ENCODE assay signal across 25 mouse cellular contexts in the genomic region with DNA sequence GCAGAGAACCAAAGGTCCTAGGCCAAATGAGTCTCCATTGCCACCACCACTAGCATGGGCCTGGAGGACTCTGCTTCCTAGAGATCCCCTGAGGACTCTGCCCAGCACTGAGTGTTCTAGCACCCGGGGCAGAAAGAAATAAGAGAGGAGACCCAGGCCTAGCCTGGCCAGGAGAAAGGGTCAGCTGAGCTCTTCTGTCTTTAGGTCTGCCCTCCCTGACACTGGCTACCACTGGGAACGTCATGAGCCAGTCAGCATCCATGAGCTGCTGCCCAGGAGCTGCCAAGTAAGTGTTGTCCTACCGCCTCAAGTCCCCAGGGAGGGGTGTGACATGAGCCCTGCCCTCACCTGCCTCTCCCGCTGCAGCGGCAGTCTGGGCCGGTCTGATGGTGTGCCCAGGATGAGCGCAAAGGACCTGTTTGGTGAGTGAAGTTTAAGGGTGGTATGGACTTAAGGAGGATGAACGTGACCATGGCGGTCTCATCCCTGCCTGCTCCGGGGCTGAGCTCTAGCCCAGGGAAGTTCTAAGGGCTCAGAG. TPM values are rescaled to one million over a fixed set of nuclear protein-coding genes. Genes with fewer than 3 reads are reported as not detected.
A peak's percentile ranks its signal among the peaks of the same experiment; 100 is the strongest.
DNase-seq lines count a peak whose midpoint lies in the region; ATAC-seq lines count a peak whose summit lies in the region.
"Had no signal": no experiment of that assay in that cellular context is flagged by ENCODE, and none has a peak within 500 bp of the region (broad histone marks: within the 10 kb centered on the region; RNA-seq: fewer than 3 reads in every experiment).

No protein-coding gene starts in this region.

- no peak overlapping the region for H3K4me3 ChIP-seq in liver, embryonic 15.5 days (replicated peaks)
- no peak overlapping the region for H3K4me3 ChIP-seq in liver, embryonic 12.5 days
- H3K4me3 ChIP-seq in midbrain, embryonic 11.5 days (ENCODE audit: low read depth, low read length), result no peak overlapping the region
- no peak overlapping the region for H3K4me3 ChIP-seq in midbrain, embryonic 13.5 days (replicated peaks)
- H3K4me3 ChIP-seq: embryonic facial prominence, embryonic 12.5 days; erythroblast, embryonic 14.5 days; forebrain, embryonic 13.5 days; limb, embryonic 13.5 days had no signal

- H3K27me3 ChIP-seq in liver, embryonic 15.5 days, result peaks cover 14% of the 10 kb centered on the region; the same call in 1 of the 2 replicates
- peaks cover 37% of the 10 kb centered on the region for H3K27me3 ChIP-seq in liver, embryonic 12.5 days (replicated peaks)
- peaks cover 3% of the 10 kb centered on the region; the same call in 1 of the 2 replicates for H3K27me3 ChIP-seq in midbrain, embryonic 11.5 days (ENCODE audit: control insufficient read depth, insufficient read depth, low read length)
- H3K27me3 ChIP-seq in midbrain, embryonic 13.5 days, result peaks cover 30% of the 10 kb centered on the region

- no peak for ATAC-seq in liver, embryonic 15.5 days (ENCODE audit: insufficient read depth)
- ATAC-seq in liver, embryonic 12.5 days, result no peak
- ATAC-seq in midbrain, embryonic 11.5 days (ENCODE audit: low FRiP score), result no peak
- no peak for ATAC-seq in midbrain, embryonic 13.5 days
- ATAC-seq: forebrain, embryonic 13.5 days; hindbrain, postnatal 0 days had no signal

- H3K9ac ChIP-seq in liver, embryonic 15.5 days, result no peak overlapping the region; the same call in 1 of the 2 replicates
- no peak overlapping the region for H3K9ac ChIP-seq in liver, embryonic 12.5 days
- H3K9ac ChIP-seq in midbrain, embryonic 11.5 days (ENCODE audit: low read length), result no peak overlapping the region
- no peak overlapping the region for H3K9ac ChIP-seq in midbrain, embryonic 13.5 days (replicated peaks)
- H3K9ac ChIP-seq: embryonic facial prominence, embryonic 12.5 days; forebrain, embryonic 13.5 days; limb, embryonic 13.5 days; lung, embryonic 14.5 days had no signal

- no peaks in the 10 kb centered on the region for H3K36me3 ChIP-seq in liver, embryonic 15.5 days (replicated peaks)
- no peaks in the 10 kb centered on the region for H3K36me3 ChIP-seq in liver, embryonic 12.5 days
- no peaks in the 10 kb centered on the region for H3K36me3 ChIP-seq in midbrain, embryonic 11.5 days (ENCODE audit: control insufficient read depth, insufficient read depth, low read length)
- no peaks in the 10 kb centered on the region for H3K36me3 ChIP-seq in midbrain, embryonic 13.5 days
- H3K36me3 ChIP-seq: embryonic facial prominence, embryonic 12.5 days; limb, embryonic 13.5 days had no signal

- H3K4me2 ChIP-seq in liver, embryonic 15.5 days, result no peak overlapping the region
- H3K4me2 ChIP-seq in liver, embryonic 12.5 days, result no peak overlapping the region
- H3K4me2 ChIP-seq in midbrain, embryonic 11.5 days, result no peak overlapping the region
- no peak overlapping the region for H3K4me2 ChIP-seq in midbrain, embryonic 13.5 days (replicated peaks)
- H3K4me2 ChIP-seq: embryonic facial prominence, embryonic 12.5 days; forebrain, embryonic 13.5 days; limb, embryonic 13.5 days; lung, embryonic 14.5 days had no signal

- peak; percentile 86 for DNase-seq in heart, adult 11 months
- DNase-seq in heart, postnatal 14 days, result no peak
- DNase-seq in midbrain, embryonic 11.5 days (ENCODE audit: low spot score, missing footprints), result peak; percentile 69
- no peak for DNase-seq in thymus, postnatal 0 days (ENCODE audit: low spot score)
- DNase-seq: adrenal gland, postnatal 10 days; cerebellum, adult 18-20 months; cerebellum, postnatal 14 days; gastrocnemius, postnatal 36 days; kidney, adult 9 months; kidney, postnatal 36 days; layer of hippocampus, postnatal 36 days; lung, embryonic 14.5 days; midbrain, embryonic 14.5 days; thymus, adult 18-20 months; thymus, postnatal 4 days had no signal

- intact Hi-C loops in heart, postnatal 14 days (cut with DNase I), result no loop called here

- H3K27ac ChIP-seq in liver, embryonic 15.5 days (replicated peaks), result peak overlapping the region; percentile 81; the same call in 1 of the 2 replicates
- H3K27ac ChIP-seq in liver, embryonic 12.5 days, result no peak overlapping the region
- no peak overlapping the region for H3K27ac ChIP-seq in midbrain, embryonic 11.5 days (ENCODE audit: low read depth, low read length)
- no peak overlapping the region for H3K27ac ChIP-seq in midbrain, embryonic 13.5 days
- H3K27ac ChIP-seq: embryonic facial prominence, embryonic 12.5 days; forebrain, embryonic 13.5 days; hindbrain, postnatal 0 days; limb, embryonic 13.5 days had no signal

- 73% methylated on average over 10 of the region's 10 CpGs for WGBS in liver, embryonic 15.5 days (ENCODE audit: insufficient replicate concordance)
- 73% methylated on average over 10 of the region's 10 CpGs for WGBS in liver, embryonic 12.5 days (ENCODE audit: insufficient replicate concordance)
- 72% methylated on average over 10 of the region's 10 CpGs for WGBS in midbrain, embryonic 11.5 days
- WGBS in midbrain, embryonic 13.5 days, result 83% methylated on average over 10 of the region's 10 CpGs

- no peaks in the 10 kb centered on the region for H3K9me3 ChIP-seq in liver, embryonic 15.5 days (replicated peaks)
- H3K9me3 ChIP-seq in liver, embryonic 12.5 days (replicated peaks), result no peaks in the 10 kb centered on the region
- H3K9me3 ChIP-seq in midbrain, embryonic 11.5 days (ENCODE audit: control insufficient read depth, low read length), result no peaks in the 10 kb centered on the region
- no peaks in the 10 kb centered on the region for H3K9me3 ChIP-seq in midbrain, embryonic 13.5 days
- H3K9me3 ChIP-seq: embryonic facial prominence, embryonic 12.5 days; forebrain, embryonic 13.5 days; limb, embryonic 13.5 days had no signal

- peaks cover 40% of the 10 kb centered on the region for H3K4me1 ChIP-seq in liver, embryonic 15.5 days (replicated peaks)
- peaks cover 22% of the 10 kb centered on the region for H3K4me1 ChIP-seq in liver, embryonic 12.5 days
- H3K4me1 ChIP-seq in midbrain, embryonic 11.5 days (ENCODE audit: control insufficient read depth, insufficient read depth, low read length), result peaks cover 6% of the 10 kb centered on the region; the same call in 1 of the 2 replicates
- peaks cover 8% of the 10 kb centered on the region for H3K4me1 ChIP-seq in midbrain, embryonic 13.5 days (replicated peaks)

RNA-seq across cellular contexts. Expression of a gene that starts 3.1 kb away (rescaled TPM):
- 1 to 10 TPM; 2.7 to 3.0 TPM for total RNA-seq in heart, postnatal 14 days (2021)
- polyA plus RNA-seq in liver, embryonic 15.5 days (2015; fragmentation: Nextera tagmentation; extraction: Ambion mirVana), result 16.6 and 24.3 TPM in 2 replicates
- polyA plus RNA-seq in liver, embryonic 12.5 days (2016; fragmentation: Nextera tagmentation; extraction: Ambion mirVana), result 4.9 and 5.6 TPM in 2 replicates
- polyA plus RNA-seq in midbrain, embryonic 11.5 days (2014; fragmentation: Nextera tagmentation; extraction: Ambion mirVana), result 0.97 and 1.3 TPM in 2 replicates
- 0.23 and 0.31 TPM in 2 replicates for polyA plus RNA-seq in midbrain, embryonic 13.5 days (2015; fragmentation: Nextera tagmentation; extraction: Ambion mirVana)
- polyA plus RNA-seq in thymus, postnatal 0 days (2015; fragmentation: Nextera tagmentation; extraction: Ambion mirVana), result 8.1 and 10.4 TPM in 2 replicates
- total RNA-seq: megakaryocyte, adult 5-6 weeks had no signal

RNA-seq across cellular contexts. Expression of a gene that starts 14.2 kb away (rescaled TPM):
- 10 to 100 TPM; 13.6 to 16.1 TPM for total RNA-seq in heart, postnatal 14 days (2021)
- 14.8 and 15.8 TPM in 2 replicates for polyA plus RNA-seq in liver, embryonic 15.5 days (2015; fragmentation: Nextera tagmentation; extraction: Ambion mirVana)
- polyA plus RNA-seq in liver, embryonic 12.5 days (2016; fragmentation: Nextera tagmentation; extraction: Ambion mirVana), result 24.3 and 24.8 TPM in 2 replicates
- 31.4 and 34.4 TPM in 2 replicates for polyA plus RNA-seq in midbrain, embryonic 11.5 days (2014; fragmentation: Nextera tagmentation; extraction: Ambion mirVana)
- 76.6 and 77.3 TPM in 2 replicates for polyA plus RNA-seq in midbrain, embryonic 13.5 days (2015; fragmentation: Nextera tagmentation; extraction: Ambion mirVana)
- polyA plus RNA-seq in thymus, postnatal 0 days (2015; fragmentation: Nextera tagmentation; extraction: Ambion mirVana), result 43.0 and 45.6 TPM in 2 replicates

RNA-seq across cellular contexts. Expression of a gene that starts 14.3 kb away (rescaled TPM):
- total RNA-seq in heart, postnatal 14 days (2021), result 10 to 100 TPM; 20.0 to 22.1 TPM
- polyA plus RNA-seq in liver, embryonic 15.5 days (2015; fragmentation: Nextera tagmentation; extraction: Ambion mirVana), result 13.4 and 16.9 TPM in 2 replicates
- polyA plus RNA-seq in liver, embryonic 12.5 days (2016; fragmentation: Nextera tagmentation; extraction: Ambion mirVana), result 24.7 and 25.6 TPM in 2 replicates
- 61.6 and 66.9 TPM in 2 replicates for polyA plus RNA-seq in midbrain, embryonic 11.5 days (2014; fragmentation: Nextera tagmentation; extraction: Ambion mirVana)
- polyA plus RNA-seq in midbrain, embryonic 13.5 days (2015; fragmentation: Nextera tagmentation; extraction: Ambion mirVana), result 140 and 148 TPM in 2 replicates
- polyA plus RNA-seq in thymus, postnatal 0 days (2015; fragmentation: Nextera tagmentation; extraction: Ambion mirVana), result 25.6 and 27.6 TPM in 2 replicates

RNA-seq across cellular contexts. Expression of a gene that starts 50.0 kb away (rescaled TPM):
- total RNA-seq in heart, postnatal 14 days (2021), result not detected
- not detected in 2 replicates for polyA plus RNA-seq in liver, embryonic 15.5 days (2015; fragmentation: Nextera tagmentation; extraction: Ambion mirVana)
- polyA plus RNA-seq in liver, embryonic 12.5 days (2016; fragmentation: Nextera tagmentation; extraction: Ambion mirVana), result 0.04 and 0.07 TPM in 2 replicates
- polyA plus RNA-seq in midbrain, embryonic 11.5 days (2014; fragmentation: Nextera tagmentation; extraction: Ambion mirVana), result 0.14 and 0.17 TPM in 2 replicates
- 0.43 and 0.68 TPM in 2 replicates for polyA plus RNA-seq in midbrain, embryonic 13.5 days (2015; fragmentation: Nextera tagmentation; extraction: Ambion mirVana)
- polyA plus RNA-seq in thymus, postnatal 0 days (2015; fragmentation: Nextera tagmentation; extraction: Ambion mirVana), result 0.33 and 0.40 TPM in 2 replicates
- total RNA-seq: gastrocnemius, adult 18-20 months; gastrocnemius, postnatal 36 days; megakaryocyte, adult 5-6 weeks had no signal
- polyA plus RNA-seq: erythroblast, embryonic 14.5 days had no signal

RNA-seq across cellular contexts. Expression of a gene that starts 50.2 kb away (rescaled TPM):
- 100 to 1,000 TPM; 125 to 126 TPM for total RNA-seq in heart, postnatal 14 days (2021)
- 409 and 415 TPM in 2 replicates for polyA plus RNA-seq in liver, embryonic 15.5 days (2015; fragmentation: Nextera tagmentation; extraction: Ambion mirVana)
- 516 and 525 TPM in 2 replicates for polyA plus RNA-seq in liver, embryonic 12.5 days (2016; fragmentation: Nextera tagmentation; extraction: Ambion mirVana)
- polyA plus RNA-seq in midbrain, embryonic 11.5 days (2014; fragmentation: Nextera tagmentation; extraction: Ambion mirVana), result 386 and 400 TPM in 2 replicates
- 337 and 346 TPM in 2 replicates for polyA plus RNA-seq in midbrain, embryonic 13.5 days (2015; fragmentation: Nextera tagmentation; extraction: Ambion mirVana)
- 379 and 423 TPM in 2 replicates for polyA plus RNA-seq in thymus, postnatal 0 days (2015; fragmentation: Nextera tagmentation; extraction: Ambion mirVana)

Comparison
In these comparisons a context has a peak if more than half of its experiments do, and no peak if none do; other contexts are left out.
1. DNase-seq: peak in heart, adult 11 months (single experiment) and midbrain, embryonic 11.5 days (single experiment); none in heart, postnatal 14 days (0 of 2) and thymus, postnatal 0 days (single experiment).